Mouse (Mus musculus): ENCODE data around the gene Gzmm.
A peak's percentile ranks its signal among the peaks of the same experiment; 100 is the strongest.

The Gzmm gene

DNA sequence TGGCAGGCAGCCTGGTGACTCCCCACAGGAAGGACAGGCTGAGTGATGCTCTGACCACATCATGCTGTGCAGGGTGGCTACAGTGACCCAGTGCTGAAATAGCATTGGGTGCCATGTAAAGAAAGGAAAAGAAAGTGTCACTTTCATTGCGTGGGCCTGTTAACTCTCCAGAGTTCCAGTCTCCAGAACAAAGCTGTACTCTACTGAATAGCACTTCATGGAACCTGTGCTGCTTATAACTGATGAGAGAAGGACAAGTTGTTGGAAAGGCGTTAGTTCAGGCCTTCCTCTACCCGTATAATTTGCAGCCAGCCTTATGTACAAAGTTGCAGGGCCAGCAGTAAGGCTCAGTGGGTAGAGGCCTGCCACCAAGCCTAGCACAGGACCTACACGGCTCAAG lies at the start of gene Gzmm:
Gene Gzmm, plus strand, starts transcription at position 301 of the 400 bp plus-strand sequence.
- DNase-seq: no peak

DNA sequence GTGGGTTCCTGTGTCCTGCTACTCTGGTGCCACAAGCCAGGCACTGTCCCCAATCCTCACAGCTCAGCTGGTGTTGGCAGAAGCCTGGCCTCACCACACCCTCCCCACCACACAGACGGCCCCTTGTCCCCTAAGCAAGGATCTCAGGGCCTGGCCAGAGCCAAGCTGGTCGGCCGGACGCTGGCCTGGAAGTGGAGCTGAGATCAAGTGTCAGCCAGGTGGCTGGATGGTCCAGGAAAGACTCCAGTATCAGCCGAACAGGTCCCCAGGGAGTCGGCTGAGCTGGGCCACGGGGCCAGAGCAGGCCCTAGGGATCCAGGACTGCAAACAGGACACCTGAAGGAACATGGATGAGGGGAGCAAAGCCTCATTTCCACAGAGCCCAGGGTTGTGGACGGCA lies 43.1 kb upstream of the Gzmm start, which contains the start of gene Odf3l2:
Gene Odf3l2, minus strand, starts transcription at position 28 of the 400 bp plus-strand sequence.
- no peak for DNase-seq

GRCm38 (mm10) chr10:79649070-79649751 lies 39.6 kb upstream of the Gzmm start:
- peak; percentile 40 to 71 for DNase-seq

DNA sequence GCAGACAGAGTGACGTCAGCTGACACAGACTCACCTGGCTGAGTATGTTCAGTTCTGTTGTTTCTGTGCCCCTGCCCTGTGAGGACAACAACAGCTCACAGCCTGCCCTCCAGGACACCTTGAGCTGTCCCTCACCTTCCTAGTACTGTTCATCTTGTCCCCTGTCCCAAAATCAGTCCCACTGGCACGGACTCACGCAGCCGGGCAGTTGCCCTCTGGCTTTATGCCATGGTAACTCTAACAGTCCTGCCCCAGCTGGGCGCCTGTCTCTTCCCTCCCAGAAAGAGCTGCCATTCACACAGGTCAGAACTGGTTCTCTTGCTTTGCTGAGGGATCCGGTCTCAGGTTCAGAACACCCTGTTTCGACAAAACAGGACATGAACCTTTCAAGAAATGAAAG lies 36.0 kb upstream of the Gzmm start:
- DNase-seq: no peak

GRCm38 (mm10) chr10:79654946-79655395 lies 33.8 kb upstream of the Gzmm start:
- no peak for DNase-seq

DNA sequence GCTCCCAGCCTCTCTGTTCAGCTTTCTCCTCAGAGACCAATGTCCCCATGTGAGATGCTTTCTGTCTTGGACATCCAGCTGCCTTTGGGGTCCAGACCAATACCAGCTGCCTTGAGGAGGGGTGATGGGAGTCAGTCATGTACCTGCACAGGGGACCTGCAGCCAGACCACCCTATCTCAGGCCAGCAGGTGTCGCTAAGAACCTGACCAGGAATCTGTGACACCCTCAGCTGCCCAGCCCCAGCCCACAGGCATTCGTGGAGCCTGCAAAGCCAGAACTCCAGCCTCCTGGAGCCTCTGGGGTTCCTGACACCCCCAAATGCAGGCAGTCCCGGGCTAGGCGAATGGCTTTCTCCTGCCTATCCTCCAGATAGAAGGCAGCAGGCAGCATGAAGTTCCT lies 30.0 kb upstream of the Gzmm start:
- no peak for DNase-seq

- DNase-seq: no peak
Observed at GRCm38 (mm10) chr10:79660298-79660697, 28.5 kb upstream of the Gzmm start.

DNA sequence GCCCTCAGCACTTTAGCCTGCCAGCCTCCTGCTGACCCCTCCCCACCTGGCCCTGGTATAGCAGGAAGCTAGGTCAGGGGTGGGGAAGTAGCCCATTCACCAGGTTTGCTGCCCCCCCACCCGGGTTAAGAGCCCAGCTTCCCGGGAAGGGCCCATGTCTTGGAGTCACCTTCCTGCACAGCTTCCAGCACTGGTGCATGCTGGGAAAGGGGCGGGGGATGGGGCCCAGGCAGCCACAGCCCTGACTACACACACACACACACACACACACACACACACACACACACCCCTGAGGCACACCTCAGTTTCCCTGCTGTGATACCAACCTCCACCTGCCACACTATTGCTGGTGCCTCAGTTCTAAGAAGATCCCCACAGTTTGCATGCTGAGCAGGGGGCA lies 27.0 kb upstream of the Gzmm start:
- no peak for DNase-seq

DNA sequence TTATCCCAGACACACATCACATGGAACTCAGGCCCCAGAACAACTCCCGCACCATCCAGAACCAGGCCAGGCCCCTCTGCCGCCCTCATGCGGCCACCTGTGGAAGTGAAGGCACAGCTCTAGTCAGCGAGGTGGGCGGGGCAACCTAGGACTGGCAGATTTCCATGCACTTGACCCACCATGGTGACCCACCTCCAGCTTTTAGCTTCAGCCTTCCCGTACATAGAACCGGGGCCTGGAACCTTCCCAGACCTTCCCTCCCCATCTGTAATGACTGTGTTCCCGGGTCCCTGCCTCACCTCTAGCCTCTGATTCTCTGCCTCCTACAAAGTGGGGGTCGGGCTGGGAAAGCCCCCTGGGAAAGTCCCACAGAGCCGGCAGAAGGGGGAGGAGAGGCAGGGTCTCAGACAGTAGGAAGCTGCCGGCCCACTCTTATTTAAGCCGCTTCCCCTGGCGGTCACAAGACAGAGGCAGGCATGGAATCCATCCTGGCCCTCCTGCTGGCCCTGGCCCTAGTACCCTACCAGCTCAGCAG lies 24.6 kb upstream of the Gzmm start, which contains the start of gene Madcam1:
Gene Madcam1, plus strand, starts transcription at position 429 of the 535 bp plus-strand sequence.
- peak in 1 of 2 experiments; percentile 75 for DNase-seq

GRCm38 (mm10) chr10:79665051-79665450 lies 23.8 kb upstream of the Gzmm start:
- no peak for DNase-seq

DNA sequence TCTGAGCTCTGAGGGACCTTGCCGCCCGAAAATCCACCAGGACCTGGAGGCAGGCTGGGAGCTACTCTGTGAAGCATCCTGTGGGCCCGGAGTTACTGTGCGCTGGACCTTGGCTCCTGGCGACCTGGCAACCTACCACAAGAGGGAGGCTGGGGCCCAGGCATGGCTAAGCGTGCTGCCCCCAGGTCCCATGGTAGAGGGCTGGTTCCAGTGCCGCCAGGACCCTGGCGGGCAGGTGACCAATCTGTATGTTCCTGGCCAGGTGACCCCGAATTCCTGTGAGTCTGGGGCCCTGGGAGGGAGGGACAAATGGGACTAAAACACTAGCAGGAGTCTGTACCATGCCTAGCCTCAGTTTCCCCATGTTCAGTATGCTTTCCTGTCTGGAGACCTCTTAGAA lies 22.3 kb upstream of the Gzmm start:
- DNase-seq: no peak

DNA sequence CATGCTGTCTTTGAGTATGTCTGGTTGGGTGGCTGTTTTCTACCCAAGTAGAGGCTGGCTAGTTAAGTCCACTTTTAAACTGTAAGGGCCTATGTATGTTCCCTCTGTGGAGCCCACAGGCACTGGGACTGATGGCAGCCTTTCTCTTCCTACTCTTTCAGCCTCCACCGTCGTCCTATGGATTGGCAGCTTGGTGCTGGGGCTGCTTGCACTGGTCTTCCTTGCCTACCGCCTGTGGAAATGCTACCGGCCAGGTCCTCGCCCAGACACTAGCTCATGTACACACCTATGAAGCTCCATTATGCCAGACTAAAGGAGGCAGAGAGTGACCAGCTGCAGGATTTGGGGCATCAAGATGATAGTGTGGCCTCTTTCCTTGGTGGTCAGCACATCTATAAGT lies 20.7 kb upstream of the Gzmm start:
- DNase-seq: no peak

DNA sequence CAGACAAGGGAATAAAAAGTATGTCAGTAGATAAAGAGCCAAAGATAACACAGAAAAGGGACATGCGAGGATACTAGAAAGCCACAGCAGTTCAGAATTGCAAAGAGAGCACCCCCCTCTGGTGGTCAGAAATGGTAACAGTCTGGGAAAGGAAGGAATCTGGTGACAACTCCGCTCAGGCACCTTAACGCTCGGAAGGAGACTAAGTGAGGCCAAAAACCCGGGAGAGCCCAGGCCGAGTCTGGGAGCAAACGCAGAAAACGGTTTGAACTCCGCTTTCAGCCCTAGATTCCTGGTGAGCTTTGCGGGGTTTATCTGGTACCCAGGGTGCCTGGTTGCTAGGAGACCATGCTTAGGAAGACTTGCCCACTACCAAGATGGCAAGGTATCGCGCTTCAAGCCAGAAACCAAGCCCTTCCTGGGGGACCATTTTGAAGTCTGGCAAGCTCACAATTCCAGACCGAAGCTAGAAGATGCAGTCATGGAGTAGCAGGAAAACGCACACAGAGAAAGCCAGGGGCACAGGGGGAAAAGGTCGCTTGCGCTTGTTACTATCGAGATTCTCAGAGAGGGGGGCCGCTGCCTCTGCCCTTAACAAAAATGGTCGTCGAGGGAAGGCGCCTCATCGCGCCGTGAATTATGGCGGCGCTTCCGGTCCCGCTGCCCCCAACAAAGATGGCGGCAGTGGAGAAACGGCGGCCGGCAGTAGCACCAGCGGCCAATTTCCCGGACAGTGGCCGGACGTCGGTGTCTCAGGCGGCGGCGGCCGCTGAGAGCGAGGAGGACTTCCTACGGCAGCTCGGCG lies 19.8 kb upstream of the Gzmm start, which contains the start of gene Tpgs1:
Gene Tpgs1, plus strand, starts transcription at position 599 of the 805 bp plus-strand sequence.
- DNase-seq: peak; percentile 90

GRCm38 (mm10) chr10:79669576-79670057 lies 19.2 kb upstream of the Gzmm start:
- peak; percentile 54 to 70 for DNase-seq

DNA sequence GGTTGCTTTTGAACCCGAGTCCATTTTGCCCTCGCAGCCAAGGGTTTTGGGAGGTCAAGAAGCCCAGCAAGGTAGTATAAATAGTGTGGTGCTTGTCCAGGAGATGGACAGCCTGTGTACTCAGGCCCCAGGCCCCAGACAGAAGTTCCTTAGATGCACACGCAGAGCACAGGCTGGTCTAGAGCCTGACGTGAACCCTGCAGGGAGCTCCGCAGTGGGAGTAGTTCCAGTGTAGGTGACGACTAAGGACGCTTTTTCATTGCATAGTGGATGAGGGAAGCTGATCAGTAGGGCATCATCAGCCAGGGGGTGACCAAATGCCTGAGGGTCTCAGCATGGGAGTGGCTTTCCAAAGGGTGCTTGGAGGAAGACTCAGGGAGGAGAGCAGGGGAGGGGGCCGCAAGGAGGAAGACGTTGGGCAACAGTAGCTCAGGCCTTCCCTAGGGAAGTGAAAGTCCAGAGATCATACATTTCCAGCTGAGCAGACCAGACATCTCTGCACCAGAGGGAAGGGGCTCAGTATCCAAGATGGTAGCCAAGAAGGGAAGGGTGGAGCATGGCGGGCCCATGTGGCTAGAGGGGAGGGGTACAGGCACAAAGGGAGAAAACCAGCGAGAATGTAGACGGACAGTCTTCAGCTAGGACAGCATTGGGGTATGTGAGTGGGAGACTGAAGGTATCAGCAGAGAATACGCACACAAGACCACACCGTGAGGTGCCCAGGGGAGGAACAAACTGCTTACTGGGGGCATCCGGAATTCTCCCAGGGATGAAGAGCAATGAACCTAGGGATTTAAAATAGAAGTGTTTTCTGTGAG lies 18.5 kb upstream of the Gzmm start:
- no peak for DNase-seq

- no peak for DNase-seq
Observed at GRCm38 (mm10) chr10:79671396-79672087, 17.3 kb upstream of the Gzmm start.

DNA sequence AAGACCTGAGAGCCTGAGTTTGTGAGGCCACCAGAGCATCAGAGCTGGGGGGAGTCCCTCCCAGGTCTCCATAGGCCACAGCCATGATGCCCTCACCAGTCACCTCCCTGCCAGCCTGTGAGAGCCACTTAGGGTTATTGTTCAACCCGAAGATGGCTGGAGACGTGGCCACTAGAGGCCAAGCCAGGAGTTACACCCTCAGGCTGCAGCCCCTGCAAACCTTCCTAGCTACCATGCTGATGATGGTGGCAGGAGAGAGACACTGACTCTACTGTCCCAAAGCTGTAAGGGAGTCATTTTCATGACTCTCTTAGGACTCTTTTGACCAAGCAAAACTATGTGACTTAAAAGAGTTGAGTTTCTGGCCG lies 16.7 kb upstream of the Gzmm start:
- no peak for DNase-seq

- DNase-seq: no peak
Observed at GRCm38 (mm10) chr10:79673054-79673453, 15.8 kb upstream of the Gzmm start.

- no peak for DNase-seq
Observed at GRCm38 (mm10) chr10:79675346-79676035, 13.3 kb upstream of the Gzmm start.

DNA sequence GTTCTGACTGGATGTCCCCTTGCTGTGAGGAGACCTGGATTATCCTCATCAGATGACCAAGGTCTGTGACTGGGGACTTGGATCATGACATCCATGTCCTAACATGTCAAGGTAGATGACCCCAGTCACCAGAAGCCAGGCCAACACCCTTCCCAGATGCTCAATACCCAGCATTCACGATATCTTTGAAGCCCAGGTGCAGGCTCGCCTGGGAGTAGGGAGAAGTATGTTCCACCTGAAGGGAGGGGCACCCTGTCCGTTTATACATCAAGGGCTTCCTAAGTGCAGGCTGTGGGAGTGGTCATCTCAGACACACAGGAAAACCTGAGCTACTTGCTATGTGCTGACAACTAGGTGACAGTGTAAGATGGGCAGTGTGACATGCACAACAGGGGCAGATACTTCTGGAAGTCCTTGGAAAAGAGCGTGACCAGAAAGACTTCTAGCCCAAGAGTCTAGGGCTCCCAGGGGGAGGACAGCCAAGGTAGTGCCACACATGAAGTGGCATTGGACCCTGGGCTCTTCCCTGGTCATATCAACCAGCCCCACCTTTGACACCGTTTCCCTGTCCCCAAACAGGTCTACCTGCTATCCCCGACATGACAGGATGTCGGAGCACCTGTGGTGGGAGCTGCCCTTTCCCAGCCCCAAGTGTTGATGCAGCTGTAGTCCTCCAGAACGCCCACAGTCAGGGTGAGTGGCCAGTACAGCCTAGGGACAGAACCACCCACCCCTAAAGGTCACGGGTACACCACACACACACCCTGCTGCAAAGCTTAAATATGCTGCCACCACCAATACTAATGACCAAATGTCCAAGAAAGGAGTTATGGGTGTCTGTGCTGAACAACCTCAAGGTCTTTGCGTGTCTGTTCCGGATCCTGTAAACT lies 8.0 kb upstream of the Gzmm start:
- no peak for DNase-seq

Data from kidney, adult 8-10 months (tissue).